Mouse (Mus musculus): ENCODE measurements around the gene Rpl9-ps6. TPM values are rescaled to one million over a fixed set of nuclear protein-coding genes. Genes with fewer than 3 reads are reported as not detected.

Gene Rpl9-ps6
- 605 and 702 TPM in 2 replicates for polyA plus RNA-seq (2012; ENCODE audit: insufficient read depth, insufficient read length, missing spikeins)

- H3K4me1 ChIP-seq (ENCODE audit: control insufficient read depth, insufficient read depth, insufficient read length, low read length), result no peaks in the 10 kb centered on the region
- H3K4me3 ChIP-seq (ENCODE audit: insufficient read depth, low read depth, low read length), result no peak within 1 kb of the TSS
- H3K27ac ChIP-seq (replicated peaks; ENCODE audit: low read depth, low read length), result no peak within 1 kb of the TSS
These were observed at the start of gene Rpl9-ps6 for GRCm38 (mm10) chr19:32466478-32466877. Gene Rpl9-ps6, minus strand, starts transcription at chr19:32466578.

GRCm38 (mm10) chr19:32512518-32512917 is 46.1 kb upstream of the Rpl9-ps6 start:
- Histone ChIP-seq H3K4me3 (ENCODE audit: insufficient read depth, low read depth, low read length) (no peak overlapping the region), H3K27ac (replicated peaks; ENCODE audit: low read depth, low read length) (no peak overlapping the region), H3K4me1 (ENCODE audit: control insufficient read depth, insufficient read depth, insufficient read length, low read length) (no peaks in the 10 kb centered on the region)

- H3K4me3 ChIP-seq (ENCODE audit: insufficient read depth, low read depth, low read length), result no peak overlapping the region
- no peaks in the 10 kb centered on the region for H3K4me1 ChIP-seq (ENCODE audit: control insufficient read depth, insufficient read depth, insufficient read length, low read length)
- no peak overlapping the region for H3K27ac ChIP-seq (replicated peaks; ENCODE audit: low read depth, low read length)
These were observed 44.6 kb upstream of the Rpl9-ps6 start for GRCm38 (mm10) chr19:32510962-32511361.

- H3K27ac ChIP-seq (replicated peaks; ENCODE audit: low read depth, low read length), result no peak overlapping the region
- H3K4me3 ChIP-seq (ENCODE audit: insufficient read depth, low read depth, low read length), result no peak overlapping the region
- H3K4me1 ChIP-seq (ENCODE audit: control insufficient read depth, insufficient read depth, insufficient read length, low read length), result no peaks in the 10 kb centered on the region
These were observed 43.9 kb upstream of the Rpl9-ps6 start for GRCm38 (mm10) chr19:32510267-32510666.

GRCm38 (mm10) chr19:32507526-32507925 is 41.1 kb upstream of the Rpl9-ps6 start:
- no peaks in the 10 kb centered on the region for H3K4me1 ChIP-seq (ENCODE audit: control insufficient read depth, insufficient read depth, insufficient read length, low read length)
- H3K27ac ChIP-seq (replicated peaks; ENCODE audit: low read depth, low read length), result no peak overlapping the region
- H3K4me3 ChIP-seq (ENCODE audit: insufficient read depth, low read depth, low read length), result no peak overlapping the region

- Histone ChIP-seq H3K27ac (replicated peaks; ENCODE audit: low read depth, low read length) (no peak overlapping the region), H3K4me1 (ENCODE audit: control insufficient read depth, insufficient read depth, insufficient read length, low read length) (no peaks in the 10 kb centered on the region)
These were observed 40.7 kb upstream of the Rpl9-ps6 start for GRCm38 (mm10) chr19:32507100-32507499.

GRCm38 (mm10) chr19:32506514-32506913 is 40.1 kb upstream of the Rpl9-ps6 start:
- Histone ChIP-seq H3K4me3 (ENCODE audit: insufficient read depth, low read depth, low read length) (no peak overlapping the region), H3K4me1 (ENCODE audit: control insufficient read depth, insufficient read depth, insufficient read length, low read length) (no peaks in the 10 kb centered on the region), H3K27ac (replicated peaks; ENCODE audit: low read depth, low read length) (no peak overlapping the region)

More at GRCm38 (mm10) chr19:32507100-32507499, 40.7 kb upstream of the Rpl9-ps6 start:
- no peak overlapping the region for H3K4me3 ChIP-seq (ENCODE audit: insufficient read depth, low read depth, low read length)

GRCm38 (mm10) chr19:32506081-32506480 is 39.7 kb upstream of the Rpl9-ps6 start:
- Histone ChIP-seq H3K4me1 (ENCODE audit: control insufficient read depth, insufficient read depth, insufficient read length, low read length) (no peaks in the 10 kb centered on the region), H3K27ac (replicated peaks; ENCODE audit: low read depth, low read length) (no peak overlapping the region)

GRCm38 (mm10) chr19:32501414-32501813 is 35.0 kb upstream of the Rpl9-ps6 start:
- no peaks in the 10 kb centered on the region for H3K4me1 ChIP-seq (ENCODE audit: control insufficient read depth, insufficient read depth, insufficient read length, low read length)
- H3K27ac ChIP-seq (replicated peaks; ENCODE audit: low read depth, low read length), result no peak overlapping the region
- H3K4me3 ChIP-seq (ENCODE audit: insufficient read depth, low read depth, low read length), result no peak overlapping the region

More at GRCm38 (mm10) chr19:32506081-32506480, 39.7 kb upstream of the Rpl9-ps6 start:
- H3K4me3 ChIP-seq (ENCODE audit: insufficient read depth, low read depth, low read length), result no peak overlapping the region

GRCm38 (mm10) chr19:32498002-32498401 is 31.6 kb upstream of the Rpl9-ps6 start:
- Histone ChIP-seq H3K4me1 (ENCODE audit: control insufficient read depth, insufficient read depth, insufficient read length, low read length) (no peaks in the 10 kb centered on the region), H3K27ac (replicated peaks; ENCODE audit: low read depth, low read length) (no peak overlapping the region), H3K4me3 (ENCODE audit: insufficient read depth, low read depth, low read length) (no peak overlapping the region)

- no peak overlapping the region for H3K4me3 ChIP-seq (ENCODE audit: insufficient read depth, low read depth, low read length)
- H3K4me1 ChIP-seq (ENCODE audit: control insufficient read depth, insufficient read depth, insufficient read length, low read length), result no peaks in the 10 kb centered on the region
- no peak overlapping the region for H3K27ac ChIP-seq (replicated peaks; ENCODE audit: low read depth, low read length)
These were observed 31.0 kb upstream of the Rpl9-ps6 start for GRCm38 (mm10) chr19:32497411-32497810.

- Histone ChIP-seq H3K4me3 (ENCODE audit: insufficient read depth, low read depth, low read length) (no peak overlapping the region), H3K27ac (replicated peaks; ENCODE audit: low read depth, low read length) (no peak overlapping the region), H3K4me1 (ENCODE audit: control insufficient read depth, insufficient read depth, insufficient read length, low read length) (no peaks in the 10 kb centered on the region)
These were observed 28.7 kb upstream of the Rpl9-ps6 start for GRCm38 (mm10) chr19:32495034-32495433.

- H3K4me3 ChIP-seq (ENCODE audit: insufficient read depth, low read depth, low read length), result no peak overlapping the region
- H3K4me1 ChIP-seq (ENCODE audit: control insufficient read depth, insufficient read depth, insufficient read length, low read length), result no peaks in the 10 kb centered on the region
- H3K27ac ChIP-seq (replicated peaks; ENCODE audit: low read depth, low read length), result no peak overlapping the region
These were observed 28.2 kb upstream of the Rpl9-ps6 start for GRCm38 (mm10) chr19:32494611-32495010.

GRCm38 (mm10) chr19:32493471-32493870 is 27.1 kb upstream of the Rpl9-ps6 start:
- no peaks in the 10 kb centered on the region for H3K4me1 ChIP-seq (ENCODE audit: control insufficient read depth, insufficient read depth, insufficient read length, low read length)
- H3K4me3 ChIP-seq (ENCODE audit: insufficient read depth, low read depth, low read length), result no peak overlapping the region
- H3K27ac ChIP-seq (replicated peaks; ENCODE audit: low read depth, low read length), result no peak overlapping the region

GRCm38 (mm10) chr19:32492981-32493380 is 26.6 kb upstream of the Rpl9-ps6 start:
- H3K4me3 ChIP-seq (ENCODE audit: insufficient read depth, low read depth, low read length), result no peak overlapping the region
- H3K27ac ChIP-seq (replicated peaks; ENCODE audit: low read depth, low read length), result no peak overlapping the region
- no peaks in the 10 kb centered on the region for H3K4me1 ChIP-seq (ENCODE audit: control insufficient read depth, insufficient read depth, insufficient read length, low read length)

GRCm38 (mm10) chr19:32492339-32492738 is 26.0 kb upstream of the Rpl9-ps6 start:
- Histone ChIP-seq H3K4me1 (ENCODE audit: control insufficient read depth, insufficient read depth, insufficient read length, low read length) (no peaks in the 10 kb centered on the region), H3K4me3 (ENCODE audit: insufficient read depth, low read depth, low read length) (no peak overlapping the region), H3K27ac (replicated peaks; ENCODE audit: low read depth, low read length) (no peak overlapping the region)

GRCm38 (mm10) chr19:32490976-32491375 is 24.6 kb upstream of the Rpl9-ps6 start:
- no peak overlapping the region for H3K4me3 ChIP-seq (ENCODE audit: insufficient read depth, low read depth, low read length)
- no peaks in the 10 kb centered on the region for H3K4me1 ChIP-seq (ENCODE audit: control insufficient read depth, insufficient read depth, insufficient read length, low read length)
- no peak overlapping the region for H3K27ac ChIP-seq (replicated peaks; ENCODE audit: low read depth, low read length)

All from brown adipose tissue, adult 24 weeks (tissue).